Mouse (Mus musculus): ENCODE measurements at regions not wholly inside any gene's neighbourhood (a gene's known extent, or its start where the extent isn't known, plus 50 kb on each side); places are given as distances from the start of the nearest gene placed in this dataset.

DNA sequence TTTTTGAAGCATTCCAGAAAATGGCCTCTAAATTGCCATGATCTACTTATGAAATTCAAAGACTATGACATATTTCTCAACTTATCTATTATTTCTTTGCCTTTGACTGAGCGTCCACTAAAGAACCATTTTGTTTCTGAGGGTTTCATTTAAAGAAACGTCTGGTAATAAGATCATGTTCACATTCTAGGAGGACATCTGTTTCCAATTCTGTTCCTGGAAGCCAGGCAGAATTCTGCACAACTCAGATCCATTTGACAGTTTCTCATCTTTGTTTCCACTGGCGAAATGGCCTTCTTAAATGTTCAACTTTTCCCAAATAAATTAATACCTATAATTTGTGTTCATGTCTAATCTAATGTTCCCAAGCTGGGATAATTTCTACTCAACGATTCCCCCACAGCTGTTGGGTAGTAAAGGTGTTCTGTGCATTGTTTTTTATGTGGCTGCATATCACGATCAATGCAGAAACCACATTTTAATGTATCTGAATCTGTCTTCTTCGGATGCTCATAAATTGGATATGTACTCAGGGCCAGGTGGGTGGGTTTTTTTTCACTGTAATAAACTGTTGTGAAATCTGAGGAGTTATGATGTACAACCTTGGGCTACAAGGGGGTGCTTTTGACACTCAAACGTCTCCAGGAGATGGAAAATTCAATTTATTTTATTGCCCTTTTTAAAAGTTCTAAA is 470.6 kb downstream of the Kctd12 start:
- H3K27ac ChIP-seq (ENCODE audit: insufficient read depth, low read length) = peak overlapping the region; percentile 61
- no peak overlapping the region for H3K4me3 ChIP-seq (ENCODE audit: insufficient read depth, low read length)
- no peaks in the 10 kb centered on the region; the same call in 1 of the 2 replicates for H3K4me1 ChIP-seq (ENCODE audit: control insufficient read depth, insufficient read depth, low read length)
- no peak for TF ChIP-seq CTCF (IDR thresholded peaks at IDR 0.05; ENCODE audit: borderline replicate concordance, insufficient read depth, low read length)
- no peak for TF ChIP-seq POLR2A (IDR thresholded peaks at IDR 0.05; ENCODE audit: low read depth, low read length)

GRCm38 (mm10) chr14:102510387-102510786 is 472.1 kb downstream of the Kctd12 start:
- TF ChIP-seq CTCF (IDR thresholded peaks at IDR 0.05; ENCODE audit: borderline replicate concordance, insufficient read depth, low read length) (peak; percentile 72; the same call in 1 of the 2 replicates), POLR2A (IDR thresholded peaks at IDR 0.05; ENCODE audit: low read depth, low read length) (no peak)
- Histone ChIP-seq H3K4me1 (ENCODE audit: control insufficient read depth, insufficient read depth, low read length) (peaks cover 6% of the 10 kb centered on the region; the same call in 1 of the 2 replicates), H3K27ac (ENCODE audit: insufficient read depth, low read length) (no peak overlapping the region), H3K4me3 (ENCODE audit: insufficient read depth, low read length) (no peak overlapping the region)

DNA sequence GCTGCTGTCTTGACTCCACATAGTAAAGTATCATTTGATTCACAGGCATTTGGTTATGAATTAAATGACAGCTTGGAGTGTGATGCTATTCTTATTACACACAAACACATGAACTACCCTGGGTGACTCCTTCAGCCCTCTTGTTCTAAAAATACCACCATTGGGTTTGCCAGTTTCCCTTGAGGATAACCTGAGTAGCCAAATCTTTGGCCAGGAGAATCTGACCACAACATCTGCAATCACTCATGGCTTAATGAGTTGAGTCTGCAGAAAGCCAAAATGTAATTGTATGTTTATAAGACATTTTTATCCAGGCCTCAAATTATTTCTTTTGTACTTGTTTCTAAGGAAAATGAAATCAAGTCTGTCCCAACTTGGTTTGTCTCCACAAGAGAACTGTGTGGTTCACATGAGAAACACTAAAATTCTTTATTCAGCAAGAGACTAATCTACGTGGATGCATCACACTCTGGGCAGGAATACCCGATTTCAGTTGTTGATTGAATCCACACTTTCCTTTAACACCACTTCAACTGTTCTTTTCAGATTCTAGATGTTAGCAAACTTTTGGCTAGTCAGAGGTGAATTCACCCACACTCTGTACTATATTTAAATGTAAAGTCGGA is 476.6 kb downstream of the Kctd12 start:
- peaks cover 6% of the 10 kb centered on the region; the same call in 1 of the 2 replicates for H3K4me1 ChIP-seq (ENCODE audit: control insufficient read depth, insufficient read depth, low read length)
- H3K27ac ChIP-seq (ENCODE audit: insufficient read depth, low read length) = peak overlapping the region; percentile 73
- H3K4me3 ChIP-seq (ENCODE audit: insufficient read depth, low read length) = no peak overlapping the region
- no peak for TF ChIP-seq CTCF (IDR thresholded peaks at IDR 0.05; ENCODE audit: borderline replicate concordance, insufficient read depth, low read length)
- TF ChIP-seq POLR2A (IDR thresholded peaks at IDR 0.05; ENCODE audit: low read depth, low read length) = no peak

GRCm38 (mm10) chr14:102497179-102497578 is 485.3 kb downstream of the Kctd12 start:
- Histone ChIP-seq H3K4me3 (ENCODE audit: insufficient read depth, low read length) (no peak overlapping the region), H3K4me1 (ENCODE audit: control insufficient read depth, insufficient read depth, low read length) (no peaks in the 10 kb centered on the region), H3K27ac (ENCODE audit: insufficient read depth, low read length) (no peak overlapping the region)
- TF ChIP-seq CTCF (IDR thresholded peaks at IDR 0.05; ENCODE audit: borderline replicate concordance, insufficient read depth, low read length) (no peak), POLR2A (IDR thresholded peaks at IDR 0.05; ENCODE audit: low read depth, low read length) (no peak)

DNA sequence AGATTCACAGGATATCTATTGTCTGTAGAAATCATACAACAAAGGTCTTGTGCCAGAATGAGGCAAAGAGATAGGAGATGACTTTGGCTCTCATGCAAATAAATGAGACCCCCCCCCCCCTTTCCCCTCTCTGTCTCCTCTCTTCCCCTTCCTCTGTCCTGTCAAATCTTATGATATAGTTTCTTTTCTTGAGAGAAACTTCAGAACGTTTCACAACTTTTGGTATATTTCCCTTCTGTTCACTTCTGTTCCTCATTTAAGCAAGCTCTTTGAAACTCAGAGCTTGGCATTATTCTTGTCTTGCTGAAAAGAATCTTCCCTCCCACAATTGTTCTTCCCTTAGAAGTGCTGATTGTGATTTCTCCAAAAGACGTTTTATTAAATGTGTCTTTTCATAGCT is 490.1 kb downstream of the Kctd12 start:
- Histone ChIP-seq H3K4me3 (ENCODE audit: insufficient read depth, low read length) (no peak overlapping the region), H3K27ac (ENCODE audit: insufficient read depth, low read length) (no peak overlapping the region), H3K4me1 (ENCODE audit: control insufficient read depth, insufficient read depth, low read length) (no peaks in the 10 kb centered on the region)
- TF ChIP-seq POLR2A (IDR thresholded peaks at IDR 0.05; ENCODE audit: low read depth, low read length) (no peak), CTCF (IDR thresholded peaks at IDR 0.05; ENCODE audit: borderline replicate concordance, insufficient read depth, low read length) (no peak)

GRCm38 (mm10) chr14:102491205-102491604 is 491.2 kb downstream of the Kctd12 start:
- H3K27ac ChIP-seq (ENCODE audit: insufficient read depth, low read length) = no peak overlapping the region
- TF ChIP-seq POLR2A (IDR thresholded peaks at IDR 0.05; ENCODE audit: low read depth, low read length) (no peak), CTCF (IDR thresholded peaks at IDR 0.05; ENCODE audit: borderline replicate concordance, insufficient read depth, low read length) (no peak)
- no peaks in the 10 kb centered on the region for H3K4me1 ChIP-seq (ENCODE audit: control insufficient read depth, insufficient read depth, low read length)
- H3K4me3 ChIP-seq (ENCODE audit: insufficient read depth, low read length) = no peak overlapping the region

DNA sequence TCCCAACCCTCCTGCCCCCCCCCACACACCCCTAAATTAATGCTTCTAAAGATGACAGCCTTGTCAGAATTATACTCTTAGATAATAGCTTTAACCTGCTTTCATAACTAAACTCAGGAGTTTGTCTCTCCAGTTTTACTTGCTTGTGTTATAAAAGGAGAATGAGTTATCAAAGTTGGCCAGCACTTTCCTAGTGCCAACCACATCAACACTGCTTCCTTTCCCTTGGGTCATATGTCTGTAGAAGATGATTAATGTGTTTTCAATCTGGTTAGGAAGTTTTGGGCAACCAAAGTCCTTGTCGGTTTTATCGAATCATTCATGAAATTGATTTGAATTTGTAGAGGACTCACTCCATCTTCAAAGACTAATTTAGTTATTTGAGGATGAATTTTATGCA is 505.3 kb downstream of the Kctd12 start:
- H3K4me1 ChIP-seq (ENCODE audit: control insufficient read depth, insufficient read depth, low read length) = no peaks in the 10 kb centered on the region
- no peak overlapping the region for H3K27ac ChIP-seq (ENCODE audit: insufficient read depth, low read length)
- no peak for TF ChIP-seq POLR2A (IDR thresholded peaks at IDR 0.05; ENCODE audit: low read depth, low read length)
- TF ChIP-seq CTCF (IDR thresholded peaks at IDR 0.05; ENCODE audit: borderline replicate concordance, insufficient read depth, low read length) = no peak
- H3K4me3 ChIP-seq (ENCODE audit: insufficient read depth, low read length) = no peak overlapping the region

- Histone ChIP-seq H3K4me3 (ENCODE audit: insufficient read depth, low read length) (no peak overlapping the region), H3K4me1 (ENCODE audit: control insufficient read depth, insufficient read depth, low read length) (no peaks in the 10 kb centered on the region), H3K27ac (ENCODE audit: insufficient read depth, low read length) (no peak overlapping the region)
- TF ChIP-seq POLR2A (IDR thresholded peaks at IDR 0.05; ENCODE audit: low read depth, low read length) = no peak
Measured at GRCm38 (mm10) chr14:102469326-102469725, 513.1 kb downstream of the Kctd12 start.

DNA sequence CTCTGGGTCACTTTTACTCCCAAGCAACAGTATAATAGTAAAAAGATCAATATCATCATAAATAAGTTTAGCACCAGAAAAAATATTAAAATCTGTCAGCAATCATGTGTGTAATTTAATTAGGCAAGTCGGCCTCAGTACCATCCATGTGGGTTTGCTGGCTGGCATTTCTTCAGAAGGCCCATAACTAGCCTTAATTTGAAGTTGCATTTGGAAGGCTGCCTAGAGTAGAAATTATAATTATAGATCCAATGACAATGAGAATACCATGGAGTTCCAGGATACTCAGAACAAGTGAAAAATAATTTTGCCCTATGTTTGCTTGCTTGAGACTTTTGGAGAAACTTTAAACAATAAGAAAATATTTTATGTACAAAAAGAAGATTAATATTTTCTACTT is 521.4 kb downstream of the Kctd12 start:
- no peak overlapping the region for H3K27ac ChIP-seq (ENCODE audit: insufficient read depth, low read length)
- no peaks in the 10 kb centered on the region for H3K4me1 ChIP-seq (ENCODE audit: control insufficient read depth, insufficient read depth, low read length)
- no peak overlapping the region for H3K4me3 ChIP-seq (ENCODE audit: insufficient read depth, low read length)
- no peak for TF ChIP-seq POLR2A (IDR thresholded peaks at IDR 0.05; ENCODE audit: low read depth, low read length)
- TF ChIP-seq CTCF (IDR thresholded peaks at IDR 0.05; ENCODE audit: borderline replicate concordance, insufficient read depth, low read length) = no peak

- no peak overlapping the region for H3K27ac ChIP-seq (ENCODE audit: insufficient read depth, low read length)
- H3K4me3 ChIP-seq (ENCODE audit: insufficient read depth, low read length) = no peak overlapping the region
- H3K4me1 ChIP-seq (ENCODE audit: control insufficient read depth, insufficient read depth, low read length) = no peaks in the 10 kb centered on the region
Measured at GRCm38 (mm10) chr14:102439738-102440137, 542.7 kb downstream of the Kctd12 start.

More at GRCm38 (mm10) chr14:102439738-102440137, 542.7 kb downstream of the Kctd12 start:
- no peak for TF ChIP-seq CTCF (IDR thresholded peaks at IDR 0.05; ENCODE audit: borderline replicate concordance, insufficient read depth, low read length)
- TF ChIP-seq POLR2A (IDR thresholded peaks at IDR 0.05; ENCODE audit: low read depth, low read length) = no peak

Data from embryonic fibroblast, embryonic 13.5 days (primary cell).